Mouse (Mus musculus) CH12.LX (cell line): Measurements from ENCODE around the gene Dok1. TPM values are rescaled to one million over a fixed set of nuclear protein-coding genes. Genes with fewer than 3 reads are reported as not detected.
A peak's percentile ranks its signal among the peaks of the same experiment; 100 is the strongest.

ENCODE experiments used
- DNase-seq: peaks from one replicate; pipeline ENCODE4 v3.0.0-alpha.2; 2013; ENCODE audit errors: extremely low read depth
- H3K27ac ChIP-seq: 2 replicates; pipeline ENCODE4 v1.5.1; 2012; ENCODE audit warnings: low read depth, mild to moderate bottlenecking, control low read depth, moderate library complexity; ENCODE audit not compliant: insufficient read depth
- H3K27me3 ChIP-seq: replicated peaks from 2 replicates; pipeline ENCODE3; 2012; ENCODE audit warnings: inconsistent platforms
- H3K36me3 ChIP-seq, 2 experiments: replicated peaks in 1 of 2; 2 replicates each; pipeline versions ENCODE3 to v1.6.1; 2012; ENCODE audit warnings: inconsistent platforms in 1 of 2, low read length in 1 of 2, mild to moderate bottlenecking in 1 of 2, mixed read lengths in 1 of 2, moderate library complexity in 1 of 2; ENCODE audit not compliant: control insufficient read depth in 1 of 2, insufficient read depth in 1 of 2
- H3K4me1 ChIP-seq, 2 experiments: 2 replicates each; pipeline ENCODE4 v1.6.1; 2012; ENCODE audit warnings: inconsistent platforms in 1 of 2, moderate library complexity in 1 of 2; ENCODE audit not compliant: insufficient read depth in 2 of 2, control insufficient read depth in 1 of 2
- H3K4me2 ChIP-seq: 2 replicates; pipeline ENCODE4 v1.6.1; 2012; ENCODE audit warnings: low read depth, mild to moderate bottlenecking, control low read depth; ENCODE audit not compliant: poor library complexity, insufficient read depth, severe bottlenecking
- H3K4me3 ChIP-seq, 3 experiments: fragments of 150-350 bp in 1 of 3; sonication (generic) in 1 of 3; replicated peaks in 1 of 3; 2 replicates each; pipeline versions ENCODE3 to v1.5.1; 2011 to 2012; ENCODE audit warnings: low read depth in 2 of 3, low read length in 2 of 3, mild to moderate bottlenecking in 2 of 3, moderate library complexity in 2 of 3, control low read depth in 1 of 3, improper control_type of control experiment in 1 of 3, inconsistent platforms in 1 of 3, mixed read lengths in 1 of 3; ENCODE audit not compliant: poor library complexity in 1 of 3
- H3K79me2 ChIP-seq: replicated peaks from 2 replicates; pipeline ENCODE4 v1.6.1; 2012; ENCODE audit warnings: mild to moderate bottlenecking, moderate library complexity; ENCODE audit not compliant: control insufficient read depth, poor library complexity, insufficient read depth, severe bottlenecking; ENCODE audit errors: extremely low read depth
- H3K9ac ChIP-seq: 2 replicates; pipeline ENCODE4 v1.6.1; 2012; ENCODE audit warnings: low read depth, mild to moderate bottlenecking, control low read depth, moderate library complexity; ENCODE audit not compliant: insufficient read depth
- H3K9me3 ChIP-seq: replicated peaks from 2 replicates; pipeline ENCODE3; 2012; ENCODE audit warnings: low read length, inconsistent platforms, mixed read lengths
- CHD1 ChIP-seq: IDR thresholded peaks from 2 replicates; pipeline ENCODE4 v1.6.1; 2012; ENCODE audit warnings: low read depth, low read length, improper control_type of control experiment, inconsistent platforms
- ELF1 ChIP-seq: IDR thresholded peaks from 2 replicates; pipeline ENCODE4 v1.6.1; 2014; ENCODE audit warnings: low read depth, mild to moderate bottlenecking, inconsistent platforms, low read length, improper control_type of control experiment
- EP300 ChIP-seq: IDR thresholded peaks from 2 replicates; pipeline ENCODE4 v1.6.1; 2011; ENCODE audit warnings: low read length, improper control_type of control experiment
- HCFC1 ChIP-seq: IDR thresholded peaks from 2 replicates; pipeline ENCODE4 v1.6.1; 2012; ENCODE audit warnings: low read depth, mild to moderate bottlenecking, inconsistent platforms, low read length, improper control_type of control experiment
- IRF4 ChIP-seq: IDR thresholded peaks from 2 replicates; pipeline ENCODE4 v1.6.1; 2014; ENCODE audit warnings: low read depth, mild to moderate bottlenecking, inconsistent platforms, low read length, improper control_type of control experiment
- JUN ChIP-seq: IDR thresholded peaks from 2 replicates; pipeline ENCODE4 v1.6.1; 2011; ENCODE audit warnings: low read depth, mild to moderate bottlenecking, low read length, improper control_type of control experiment, moderate library complexity; ENCODE audit not compliant: insufficient read depth
- MAFK ChIP-seq: IDR thresholded peaks from 2 replicates; pipeline ENCODE4 v1.6.1; 2011; ENCODE audit warnings: low read length, improper control_type of control experiment; ENCODE audit not compliant: insufficient replicate concordance
- PAX5 ChIP-seq: IDR thresholded peaks from 2 replicates; pipeline ENCODE4 v1.6.1; 2012; ENCODE audit warnings: low read length, inconsistent platforms, mixed read lengths
- POLR2A ChIP-seq: IDR thresholded peaks from 2 replicates; pipeline ENCODE4 v1.6.1; 2011; ENCODE audit warnings: low read depth, mild to moderate bottlenecking, improper control_type of control experiment, low read length
- TCF12 ChIP-seq: IDR thresholded peaks from 2 replicates; pipeline ENCODE4 v1.6.1; 2014; ENCODE audit warnings: low read depth, mild to moderate bottlenecking, inconsistent platforms, low read length, improper control_type of control experiment
- UBTF ChIP-seq: IDR thresholded peaks from 2 replicates; pipeline ENCODE4 v1.6.1; 2012; ENCODE audit warnings: low read depth, mild to moderate bottlenecking, inconsistent platforms, low read length, improper control_type of control experiment, moderate library complexity
- USF1 ChIP-seq: IDR thresholded peaks from 2 replicates; pipeline ENCODE4 v1.6.1; 2014; ENCODE audit warnings: low read depth, mild to moderate bottlenecking, inconsistent platforms, low read length, improper control_type of control experiment
- ZKSCAN1 ChIP-seq: IDR thresholded peaks from 2 replicates; pipeline ENCODE4 v1.6.1; 2012; ENCODE audit warnings: low read depth, inconsistent platforms, low read length, improper control_type of control experiment, borderline replicate concordance
- dilution Hi-C: fragments of 300-500 bp; cut with MboI; formaldehyde crosslinking; loops from 2 replicates; pipeline ENCODE4 v1.14.3; 2020; ENCODE audit warnings: low sequenced_read_pairs; ENCODE audit not compliant: extremely low pct_unique_long_range_greater_than_20kb, extremely low pct_ligation_motif_present
- in situ Hi-C: fragments of 300-500 bp; cut with MboI; formaldehyde crosslinking; loops from 3 replicates; pipeline ENCODE4 v1.14.3; 2019; ENCODE audit warnings: low sequenced_read_pairs, low pct_ligation_motif_present, low pct_unique_long_range_greater_than_20kb, mixed read lengths
- polyA plus RNA-seq: library from polyadenylated mRNA; unstranded; fragments of >175 nt; gene quantifications from 2 replicates; pipeline ENCODE4 v1.2.1, GENCODE M21; 2012; ENCODE audit warnings: low read depth; ENCODE audit not compliant: insufficient read length
- total RNA-seq, 2 experiments: library from RNA; depleted of rRNA; stranded (reverse); fragments of 300-350 nt in 1 of 2; fragments of >200 nt in 1 of 2; gene quantifications; 2 replicates each; pipeline ENCODE4 v1.2.3; 2012 to 2014

Gene Dok1
- total and polyA plus RNA-seq, 3 experiments = 21.4 to 33.2 (median 23.8) TPM

DNA sequence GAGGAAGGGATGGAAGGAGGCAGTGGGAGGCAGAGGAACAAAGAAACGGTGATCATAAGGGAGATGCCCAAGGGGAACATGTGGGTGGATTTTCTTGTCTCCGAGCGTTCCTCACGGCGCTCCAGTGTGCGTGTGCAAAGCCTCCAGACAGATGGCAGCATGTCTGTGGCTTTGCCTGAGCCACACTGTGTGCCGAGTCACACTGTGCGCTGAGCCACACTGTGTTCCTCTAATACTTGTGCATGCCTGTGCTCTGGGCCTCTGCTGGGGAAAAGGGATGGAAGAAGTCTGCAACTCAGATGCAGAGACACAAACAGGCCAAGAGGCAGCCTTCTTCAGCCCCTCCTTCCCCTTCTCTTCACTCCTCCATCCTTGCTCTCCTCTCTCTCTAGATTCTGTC lies 6.0 kb downstream of the Dok1 start:
- in situ Hi-C loops = no loop called here
- H3K9me3 ChIP-seq = no peaks in the 10 kb centered on the region
- no peak overlapping the region for H3K9ac ChIP-seq
- dilution Hi-C loops = no loop called here
- no peak overlapping the region for H3K4me3 ChIP-seq
- H3K27me3 ChIP-seq = no peaks in the 10 kb centered on the region
- peaks cover 1% of the 10 kb centered on the region for H3K79me2 ChIP-seq
- H3K36me3 ChIP-seq = peaks cover 13 to 35% of the 10 kb centered on the region in 2 experiments
- no peak for DNase-seq
- H3K27ac ChIP-seq = no peak overlapping the region
- peaks cover 29 to 75% of the 10 kb centered on the region in 2 experiments for H3K4me1 ChIP-seq
- H3K4me2 ChIP-seq = no peak overlapping the region
- TF ChIP-seq ZKSCAN1 = peak; percentile 92
- no peak for TF ChIP-seq EP300

GRCm38 (mm10) chr6:83025221-83025620 lies 8.1 kb downstream of the Dok1 start:
- DNase-seq = no peak
- H3K4me1 ChIP-seq = peaks cover 23 to 56% of the 10 kb centered on the region in 2 experiments
- no peak overlapping the region for H3K27ac ChIP-seq
- H3K79me2 ChIP-seq = no peaks in the 10 kb centered on the region
- peak overlapping the region in 1 of 3 experiments; percentile 37 for H3K4me3 ChIP-seq
- dilution Hi-C loops = no loop called here
- no peak overlapping the region for H3K9ac ChIP-seq
- peaks cover 3 to 14% of the 10 kb centered on the region in 2 experiments for H3K36me3 ChIP-seq
- no peak overlapping the region for H3K4me2 ChIP-seq
- TF ChIP-seq ELF1 (no peak), MAFK (no peak), HCFC1 (no peak), TCF12 (no peak), PAX5 (no peak)
- TF ChIP-seq, all 38 proteins: peak for 0
- H3K9me3 ChIP-seq = no peaks in the 10 kb centered on the region
- no peaks in the 10 kb centered on the region for H3K27me3 ChIP-seq
- in situ Hi-C loops = no loop called here

- Histone ChIP-seq H3K4me3 (no peak overlapping the region), H3K79me2 (no peaks in the 10 kb centered on the region), H3K27ac (no peak overlapping the region), H3K9ac (no peak overlapping the region), H3K9me3 (no peaks in the 10 kb centered on the region), H3K27me3 (no peaks in the 10 kb centered on the region), H3K36me3 (peaks cover 0 to 6% of the 10 kb centered on the region in 2 experiments), H3K4me2 (no peak overlapping the region), H3K4me1 (peaks cover 23 to 53% of the 10 kb centered on the region in 2 experiments)
- TF ChIP-seq CHD1 = no peak
- 0 out of 2 replicates have a peak, but pooled peaks have one; percentile 14 for TF ChIP-seq EP300
- TF ChIP-seq UBTF = no peak
- no peak for TF ChIP-seq JUN
- no peak for TF ChIP-seq USF1
- TF ChIP-seq POLR2A = no peak
- no peak for TF ChIP-seq IRF4
- dilution Hi-C loops = no loop called here
- in situ Hi-C loops = no loop called here
- no peak for DNase-seq
Measured at GRCm38 (mm10) chr6:83024421-83024820, 8.8 kb downstream of the Dok1 start.
